Mouse (Mus musculus): ENCODE results near the gene Cpsf6. TPM values are rescaled to one million over a fixed set of nuclear protein-coding genes. Genes with fewer than 3 reads are reported as not detected.

Gene Cpsf6
- polyA plus RNA-seq, 1 experiment from 2014 or later, result 203 TPM

- Histone ChIP-seq H3K27me3 (no peaks in the 10 kb centered on the region), H3K36me3 (no peaks in the 10 kb centered on the region), H3K27ac (no peak overlapping the region), H3K4me1 (replicated peaks) (peaks cover 6% of the 10 kb centered on the region; the same call in 1 of the 2 replicates), H3K4me3 (replicated peaks) (no peak overlapping the region), H3K4me2 (replicated peaks) (no peak overlapping the region), H3K9me3 (no peaks in the 10 kb centered on the region), H3K9ac (replicated peaks) (no peak overlapping the region)
- WGBS, result 71% methylated on average over 20 of the region's 20 CpGs
- ATAC-seq, result no peak
Observed at GRCm38 (mm10) chr10:117402403-117403333, 22.9 kb upstream of the Cpsf6 start.

- H3K36me3 ChIP-seq, result no peaks in the 10 kb centered on the region
- no peak overlapping the region for H3K4me3 ChIP-seq (replicated peaks)
- WGBS, result 86% methylated on average over 4 of the region's 4 CpGs
- no peaks in the 10 kb centered on the region for H3K27me3 ChIP-seq
- ATAC-seq, result no peak
- no peak overlapping the region for H3K9ac ChIP-seq (replicated peaks)
- H3K4me2 ChIP-seq (replicated peaks), result no peak overlapping the region
- peaks cover 6% of the 10 kb centered on the region; the same call in 1 of the 2 replicates for H3K4me1 ChIP-seq (replicated peaks)
- H3K27ac ChIP-seq, result no peak overlapping the region
- H3K9me3 ChIP-seq, result no peaks in the 10 kb centered on the region
Observed at GRCm38 (mm10) chr10:117401364-117401763, 21.5 kb upstream of the Cpsf6 start.

GRCm38 (mm10) chr10:117400246-117400954 lies 20.6 kb upstream of the Cpsf6 start:
- H3K27me3 ChIP-seq, result no peaks in the 10 kb centered on the region
- no peak for ATAC-seq
- H3K4me2 ChIP-seq (replicated peaks), result no peak overlapping the region
- WGBS, result 80% methylated on average over 4 of the region's 4 CpGs
- H3K27ac ChIP-seq, result no peak overlapping the region
- H3K9ac ChIP-seq (replicated peaks), result no peak overlapping the region
- H3K36me3 ChIP-seq, result no peaks in the 10 kb centered on the region
- H3K4me1 ChIP-seq (replicated peaks), result peaks cover 6% of the 10 kb centered on the region; the same call in 1 of the 2 replicates
- no peaks in the 10 kb centered on the region for H3K9me3 ChIP-seq
- H3K4me3 ChIP-seq (replicated peaks), result no peak overlapping the region

- WGBS, result 90% methylated on average over 3 of the region's 3 CpGs
- H3K4me3 ChIP-seq (replicated peaks), result no peak overlapping the region
- H3K4me2 ChIP-seq (replicated peaks), result no peak overlapping the region
Observed at GRCm38 (mm10) chr10:117399839-117400238, 20.0 kb upstream of the Cpsf6 start.

DNA sequence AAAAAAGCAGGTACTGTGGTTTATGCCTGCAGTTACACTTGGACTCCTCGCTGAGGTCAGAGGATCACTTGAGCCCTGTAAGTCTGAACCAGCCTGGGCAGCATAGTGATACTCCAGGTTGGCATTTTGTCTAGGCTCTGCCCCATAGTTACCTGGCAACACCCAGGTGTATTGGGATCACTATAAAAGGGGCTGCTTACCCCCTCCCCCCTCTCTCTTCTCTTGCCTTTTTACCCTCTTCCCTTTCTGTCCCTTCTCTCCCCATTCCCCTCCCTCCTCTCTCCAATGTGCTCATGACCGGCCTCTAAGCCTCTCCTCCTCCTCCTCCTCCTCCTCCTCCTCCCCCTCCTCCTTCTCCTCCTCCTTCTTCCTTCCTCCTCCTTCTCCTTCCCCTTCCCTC lies 19.4 kb upstream of the Cpsf6 start:
- no peak for ATAC-seq
- WGBS, result 51% methylated on average over 2 of the region's 2 CpGs
- no peak overlapping the region for H3K9ac ChIP-seq (replicated peaks)
- H3K27ac ChIP-seq, result no peak overlapping the region
- H3K9me3 ChIP-seq, result no peaks in the 10 kb centered on the region
- no peak overlapping the region for H3K4me3 ChIP-seq (replicated peaks)
- no peak overlapping the region for H3K4me2 ChIP-seq (replicated peaks)
- no peaks in the 10 kb centered on the region for H3K27me3 ChIP-seq
- H3K4me1 ChIP-seq (replicated peaks), result peaks cover 6% of the 10 kb centered on the region; the same call in 1 of the 2 replicates
- no peaks in the 10 kb centered on the region for H3K36me3 ChIP-seq

More at GRCm38 (mm10) chr10:117399839-117400238, 20.0 kb upstream of the Cpsf6 start:
- ATAC-seq, result no peak
- Histone ChIP-seq H3K9ac (replicated peaks) (no peak overlapping the region), H3K27me3 (no peaks in the 10 kb centered on the region), H3K4me1 (replicated peaks) (peaks cover 6% of the 10 kb centered on the region; the same call in 1 of the 2 replicates), H3K27ac (no peak overlapping the region), H3K36me3 (no peaks in the 10 kb centered on the region), H3K9me3 (no peaks in the 10 kb centered on the region)

GRCm38 (mm10) chr10:117398044-117398780 lies 18.4 kb upstream of the Cpsf6 start:
- H3K27me3 ChIP-seq, result no peaks in the 10 kb centered on the region
- no peak overlapping the region for H3K27ac ChIP-seq
- H3K9ac ChIP-seq (replicated peaks), result no peak overlapping the region
- no peak overlapping the region for H3K4me2 ChIP-seq (replicated peaks)
- 86% methylated on average over 18 of the region's 18 CpGs for WGBS
- H3K4me1 ChIP-seq (replicated peaks), result peaks cover 9% of the 10 kb centered on the region
- no peaks in the 10 kb centered on the region for H3K36me3 ChIP-seq
- no peak overlapping the region for H3K4me3 ChIP-seq (replicated peaks)
- H3K9me3 ChIP-seq, result no peaks in the 10 kb centered on the region
- no peak for ATAC-seq

DNA sequence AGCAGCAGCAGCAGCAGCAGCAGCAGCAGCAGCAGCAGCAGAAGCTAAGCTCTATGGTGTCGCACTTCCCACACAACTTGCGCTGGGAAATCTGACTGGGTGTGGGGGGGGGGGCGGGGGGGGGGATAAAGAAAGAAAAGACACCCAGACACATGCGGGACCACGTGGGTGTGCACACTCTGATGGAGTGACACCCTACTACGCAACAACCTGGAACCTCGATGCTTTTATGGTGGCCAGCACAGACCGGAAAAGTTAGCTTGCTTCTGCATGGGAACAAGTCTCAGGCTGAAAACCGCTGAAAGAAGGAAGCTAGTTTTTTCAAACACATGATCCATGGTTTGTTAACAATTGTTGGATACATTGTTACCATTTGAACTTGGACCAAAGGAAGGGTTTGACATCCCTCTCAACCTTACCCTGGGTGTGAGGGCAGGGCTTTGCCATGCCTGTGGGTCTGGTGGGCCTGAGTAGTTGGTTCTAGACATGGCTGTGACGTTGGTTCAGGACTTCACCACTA lies 17.4 kb upstream of the Cpsf6 start:
- WGBS, result 72% methylated on average over 10 of the region's 10 CpGs
- H3K4me1 ChIP-seq (replicated peaks), result peaks cover 7% of the 10 kb centered on the region
- no peak overlapping the region for H3K4me3 ChIP-seq (replicated peaks)
- no peak overlapping the region for H3K9ac ChIP-seq (replicated peaks)
- H3K27me3 ChIP-seq, result no peaks in the 10 kb centered on the region
- no peak overlapping the region for H3K27ac ChIP-seq
- no peaks in the 10 kb centered on the region for H3K36me3 ChIP-seq
- no peak for ATAC-seq
- H3K9me3 ChIP-seq, result no peaks in the 10 kb centered on the region
- H3K4me2 ChIP-seq (replicated peaks), result no peak overlapping the region

DNA sequence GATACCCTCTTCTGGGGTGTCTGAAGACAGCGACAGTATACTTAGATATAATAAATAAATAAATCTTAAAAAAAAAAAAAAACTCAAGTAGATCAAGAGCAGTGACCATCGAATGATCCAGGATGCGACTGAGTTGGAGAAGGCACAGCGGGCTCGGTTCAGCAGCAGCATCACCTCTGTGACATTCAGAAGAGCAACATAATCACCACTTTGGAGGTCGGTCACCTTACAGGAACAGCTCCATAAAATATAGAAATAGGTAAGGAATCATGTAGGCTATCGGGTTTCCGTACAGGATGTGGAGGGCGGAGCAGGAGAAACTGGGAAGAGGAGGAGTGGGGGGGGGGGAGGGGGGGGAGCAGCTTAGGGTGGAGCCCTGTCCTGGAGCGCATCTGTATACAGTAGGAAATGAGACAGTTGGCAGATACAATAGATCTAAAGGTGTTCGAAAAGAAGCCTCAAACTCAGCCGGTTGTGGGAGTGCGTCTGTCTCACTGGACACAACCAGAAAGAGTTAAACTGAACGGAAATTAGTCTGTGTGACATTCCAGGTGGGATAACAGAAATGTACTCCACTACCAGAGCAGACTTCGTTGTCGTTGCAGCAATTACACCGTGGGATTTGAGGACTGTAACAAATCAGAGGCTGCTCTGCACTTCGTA lies 16.7 kb upstream of the Cpsf6 start:
- WGBS, result 69% methylated on average over 18 of the region's 18 CpGs
- Histone ChIP-seq H3K36me3 (no peaks in the 10 kb centered on the region), H3K4me1 (replicated peaks) (peaks cover 7% of the 10 kb centered on the region), H3K9me3 (no peaks in the 10 kb centered on the region), H3K4me3 (replicated peaks) (no peak overlapping the region), H3K9ac (replicated peaks) (no peak overlapping the region), H3K27me3 (no peaks in the 10 kb centered on the region), H3K4me2 (replicated peaks) (no peak overlapping the region), H3K27ac (no peak overlapping the region)
- no peak for ATAC-seq

GRCm38 (mm10) chr10:117395801-117396200 lies 16.0 kb upstream of the Cpsf6 start:
- no peak overlapping the region for H3K9ac ChIP-seq (replicated peaks)
- no peak overlapping the region for H3K27ac ChIP-seq
- peaks cover 3% of the 10 kb centered on the region; the same call in 1 of the 2 replicates for H3K27me3 ChIP-seq
- 93% methylated on average over 2 of the region's 2 CpGs for WGBS
- no peak overlapping the region for H3K4me2 ChIP-seq (replicated peaks)
- H3K9me3 ChIP-seq, result no peaks in the 10 kb centered on the region
- no peak for ATAC-seq
- H3K4me3 ChIP-seq (replicated peaks), result no peak overlapping the region
- H3K4me1 ChIP-seq (replicated peaks), result peaks cover 7% of the 10 kb centered on the region
- H3K36me3 ChIP-seq, result no peaks in the 10 kb centered on the region

- Histone ChIP-seq H3K4me2 (replicated peaks) (no peak overlapping the region), H3K9ac (replicated peaks) (no peak overlapping the region), H3K9me3 (no peaks in the 10 kb centered on the region), H3K27ac (no peak overlapping the region), H3K27me3 (peaks cover 3% of the 10 kb centered on the region; the same call in 1 of the 2 replicates), H3K36me3 (no peaks in the 10 kb centered on the region), H3K4me1 (replicated peaks) (peaks cover 7% of the 10 kb centered on the region), H3K4me3 (replicated peaks) (no peak overlapping the region)
- no peak for ATAC-seq
- WGBS, result 74% methylated on average over 3 of the region's 3 CpGs
Observed at GRCm38 (mm10) chr10:117394738-117395550, 15.1 kb upstream of the Cpsf6 start.

Measured in midbrain, embryonic 13.5 days (tissue).